Mouse (Mus musculus) midbrain, embryonic 12.5 days (tissue): ENCODE data around the gene Acot7. TPM values are rescaled to one million over a fixed set of nuclear protein-coding genes. Genes with fewer than 3 reads are reported as not detected.

Experiments used
- ATAC-seq: fragments of 200-750 bp; cut with Nextera tagmentation; 2 replicates; pipeline ENCODE4 v1.8.0; 2017; ENCODE audit warnings: low read depth, moderate TSS enrichment, moderate library complexity; ENCODE audit not compliant: low FRiP score
- H3K27ac ChIP-seq: fragments of 300-500 bp; sonication (generic); replicated peaks from 2 replicates; pipeline ENCODE4 v1.5.1; 2016; ENCODE audit warnings: mild to moderate bottlenecking
- H3K27me3 ChIP-seq: fragments of 300-500 bp; sonication (generic); 2 replicates; pipeline ENCODE4 v1.6.1; 2016; ENCODE audit warnings: mild to moderate bottlenecking
- H3K36me3 ChIP-seq: fragments of 300-500 bp; sonication (generic); 2 replicates; pipeline ENCODE4 v1.6.1; 2016
- H3K4me1 ChIP-seq: fragments of 300-500 bp; sonication (generic); 2 replicates; pipeline ENCODE4 v1.6.1; 2016
- H3K4me2 ChIP-seq: fragments of 300-500 bp; sonication (generic); replicated peaks from 2 replicates; pipeline ENCODE4 v1.6.1; 2016; ENCODE audit warnings: mild to moderate bottlenecking, moderate library complexity
- H3K4me3 ChIP-seq: fragments of 300-500 bp; sonication (generic); 2 replicates; pipeline ENCODE4 v1.5.1; 2016; ENCODE audit warnings: mild to moderate bottlenecking
- H3K9ac ChIP-seq: fragments of 300-500 bp; sonication (generic); replicated peaks from 2 replicates; pipeline ENCODE4 v1.6.1; 2016; ENCODE audit warnings: mild to moderate bottlenecking, moderate library complexity
- H3K9me3 ChIP-seq: fragments of 300-500 bp; sonication (generic); 2 replicates; pipeline ENCODE4 v1.6.1; 2016; ENCODE audit warnings: mild to moderate bottlenecking
- WGBS: fragments of 180-500 bp; shearing (Covaris S2); methylation state at CpG from one replicate; pipeline ENCODE4 v1.1.7; 2016; 5-methylcytosine and 5-hydroxymethylcytosine counted together
- polyA plus RNA-seq: library from polyadenylated mRNA; unstranded; fragments of >200 nt; fragmentation: Nextera tagmentation; extraction: Ambion mirVana; gene quantifications from 2 replicates; pipeline ENCODE4 v1.2.1, GENCODE M21; 2016

Gene Acot7
- polyA plus RNA-seq, 1 experiment from 2014 or later: 104 TPM

DNA sequence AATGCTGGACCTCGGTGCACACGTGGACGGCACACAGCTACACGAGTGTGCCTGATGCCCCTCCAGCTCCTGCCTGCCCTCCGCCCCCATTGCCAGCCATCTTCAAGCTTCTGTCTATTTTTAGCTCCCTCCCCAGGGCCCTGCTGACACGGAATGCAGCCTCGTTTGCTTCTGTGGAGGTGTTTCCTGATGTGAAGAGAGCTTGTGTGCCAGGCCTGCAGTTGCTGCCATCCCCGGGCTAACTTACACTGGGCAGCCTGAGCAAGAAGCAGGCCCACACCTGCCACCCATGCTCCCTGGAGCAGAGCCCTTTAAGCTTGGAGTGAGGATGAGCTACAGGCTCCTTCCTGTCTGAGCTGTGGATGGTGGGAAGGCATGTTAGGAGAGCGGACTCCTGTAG, 84.3 kb downstream of the Acot7 start:
- ATAC-seq: no peak
- no peaks in the 10 kb centered on the region for H3K9me3 ChIP-seq
- no peak overlapping the region for H3K4me3 ChIP-seq
- H3K27me3 ChIP-seq: no peaks in the 10 kb centered on the region
- 82% methylated on average over 9 of the region's 9 CpGs for WGBS
- no peak overlapping the region for H3K9ac ChIP-seq
- no peak overlapping the region for H3K27ac ChIP-seq
- H3K4me1 ChIP-seq: peaks cover 18% of the 10 kb centered on the region; the same call in 1 of the 2 replicates
- H3K4me2 ChIP-seq: no peak overlapping the region
- H3K36me3 ChIP-seq: no peaks in the 10 kb centered on the region

DNA sequence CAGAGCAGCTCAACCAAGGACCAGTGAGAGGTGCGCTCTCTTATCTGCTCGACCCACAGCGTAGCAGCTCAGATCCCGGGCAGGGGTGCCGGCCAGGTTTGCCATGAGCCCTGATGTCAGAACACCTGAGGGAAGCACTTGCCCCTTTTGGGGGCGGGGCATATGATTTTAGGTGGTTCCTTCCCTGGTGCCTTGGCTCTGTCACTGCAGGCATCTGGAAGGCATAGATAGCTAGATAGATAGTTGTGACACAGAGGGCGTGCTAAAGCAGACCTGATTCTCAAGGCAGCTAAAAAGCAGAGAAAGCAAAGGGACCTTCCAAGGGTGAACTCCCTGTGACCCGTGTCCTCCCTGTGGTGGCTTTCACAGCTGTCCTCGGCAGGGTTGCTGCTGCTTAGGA, 85.2 kb downstream of the Acot7 start:
- WGBS: 69% methylated on average over 9 of the region's 9 CpGs
- Histone ChIP-seq H3K9ac (no peak overlapping the region), H3K9me3 (no peaks in the 10 kb centered on the region), H3K36me3 (no peaks in the 10 kb centered on the region), H3K27ac (no peak overlapping the region), H3K27me3 (peaks cover 2% of the 10 kb centered on the region; the same call in 1 of the 2 replicates), H3K4me1 (peaks cover 18% of the 10 kb centered on the region; the same call in 1 of the 2 replicates), H3K4me2 (no peak overlapping the region), H3K4me3 (no peak overlapping the region)
- ATAC-seq: no peak

DNA sequence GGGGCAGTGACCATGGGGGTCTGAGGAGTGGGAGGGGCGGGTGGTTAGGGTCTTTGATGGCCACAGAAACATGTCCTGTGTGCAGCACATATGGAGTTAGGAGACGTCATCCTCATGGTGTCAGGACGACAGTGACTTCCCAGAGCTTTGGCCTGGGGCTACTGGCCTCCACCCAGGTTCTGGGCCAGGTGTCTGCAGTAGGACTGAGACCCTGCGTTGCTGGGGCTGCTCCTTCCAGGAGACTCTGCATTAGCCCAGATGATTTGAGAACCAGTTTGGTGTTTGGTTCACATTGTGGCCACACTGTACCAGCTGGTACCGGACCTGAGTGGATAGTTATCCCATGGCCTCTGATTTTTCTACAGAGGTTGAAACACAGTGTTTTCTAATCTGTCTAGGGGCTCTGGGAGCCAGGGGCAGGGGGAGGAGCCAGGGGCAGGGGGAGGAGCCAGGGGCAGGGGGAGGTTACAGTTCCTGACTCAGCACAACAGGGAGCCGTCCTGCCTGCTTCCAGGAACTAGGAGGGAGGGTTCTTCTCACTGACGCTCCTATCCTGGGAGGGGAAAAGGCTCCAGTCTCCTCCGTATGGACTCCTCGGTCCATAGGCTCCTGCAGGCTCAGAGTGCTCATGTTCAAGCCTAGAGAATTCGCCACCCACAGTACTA, 85.7 kb downstream of the Acot7 start:
- Histone ChIP-seq H3K9me3 (no peaks in the 10 kb centered on the region), H3K36me3 (no peaks in the 10 kb centered on the region), H3K4me2 (no peak overlapping the region), H3K4me3 (no peak overlapping the region), H3K27me3 (peaks cover 5% of the 10 kb centered on the region; the same call in 1 of the 2 replicates), H3K9ac (no peak overlapping the region), H3K27ac (no peak overlapping the region), H3K4me1 (peaks cover 18% of the 10 kb centered on the region; the same call in 1 of the 2 replicates)
- WGBS: 34% methylated on average over 10 of the region's 10 CpGs
- peak; percentile 35; the same call in 1 of the 2 replicates for ATAC-seq

DNA sequence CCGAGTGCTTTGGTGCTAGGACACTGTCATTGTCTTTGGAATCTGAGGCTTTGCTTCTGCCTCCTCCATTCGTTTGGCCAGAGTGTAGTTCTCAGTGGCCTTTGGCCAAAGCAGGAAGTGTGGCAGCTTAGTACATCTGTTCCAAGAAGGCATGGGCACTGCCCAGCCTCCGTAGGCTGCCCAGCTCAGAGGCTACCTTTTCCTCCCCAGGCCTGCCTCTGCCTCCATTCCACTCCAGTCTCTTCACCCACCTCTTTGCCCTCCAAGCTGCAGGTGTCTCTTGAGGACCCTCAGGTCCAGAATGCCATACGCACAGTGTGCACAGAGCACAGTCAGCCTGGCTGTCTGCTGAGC, 86.2 kb downstream of the Acot7 start:
- Histone ChIP-seq H3K9me3 (no peaks in the 10 kb centered on the region), H3K27ac (no peak overlapping the region), H3K4me1 (peaks cover 18% of the 10 kb centered on the region; the same call in 1 of the 2 replicates), H3K9ac (no peak overlapping the region), H3K4me2 (no peak overlapping the region), H3K4me3 (no peak overlapping the region), H3K36me3 (no peaks in the 10 kb centered on the region), H3K27me3 (peaks cover 5% of the 10 kb centered on the region; the same call in 1 of the 2 replicates)
- WGBS: 49% methylated on average over 4 of the region's 4 CpGs
- no peak for ATAC-seq

DNA sequence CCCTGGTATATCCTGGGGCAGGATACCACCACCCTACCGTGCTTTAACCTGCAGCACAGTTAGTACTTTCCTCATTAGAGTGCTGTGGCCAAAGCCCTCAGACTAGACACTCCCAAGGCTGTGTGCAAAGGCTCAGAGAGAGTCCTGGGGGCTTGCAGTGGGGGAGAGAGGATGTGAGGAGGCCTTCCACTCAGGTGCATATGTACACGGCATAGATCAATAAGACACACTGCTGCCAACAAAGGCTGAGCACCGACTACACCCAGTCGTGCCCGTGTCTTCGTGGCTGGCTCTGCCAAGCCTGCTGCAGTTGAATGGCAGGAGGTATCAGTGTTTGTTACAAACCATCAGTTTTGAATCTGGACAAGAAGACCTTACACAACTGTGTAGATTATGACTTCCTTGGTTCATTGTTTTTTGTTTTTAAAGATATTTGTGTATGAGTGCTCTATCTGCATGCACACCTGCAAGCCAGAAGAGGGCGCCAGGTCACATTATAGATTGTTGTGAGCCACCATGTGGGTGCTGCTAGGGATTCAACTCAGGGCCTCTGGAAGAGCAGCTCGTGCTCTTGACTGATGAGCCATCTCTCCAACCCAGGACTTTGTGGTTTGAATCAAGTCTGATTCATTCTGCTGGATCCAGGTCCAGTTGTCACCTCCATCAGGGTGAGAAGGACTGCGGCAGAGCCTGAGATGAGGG, 87.1 kb downstream of the Acot7 start:
- Histone ChIP-seq H3K36me3 (no peaks in the 10 kb centered on the region), H3K9ac (no peak overlapping the region), H3K4me2 (no peak overlapping the region), H3K4me3 (no peak overlapping the region), H3K4me1 (peaks cover 18% of the 10 kb centered on the region; the same call in 1 of the 2 replicates), H3K27ac (no peak overlapping the region), H3K27me3 (peaks cover 5% of the 10 kb centered on the region; the same call in 1 of the 2 replicates), H3K9me3 (no peaks in the 10 kb centered on the region)
- ATAC-seq: no peak
- 91% methylated on average over 9 of the region's 9 CpGs for WGBS

DNA sequence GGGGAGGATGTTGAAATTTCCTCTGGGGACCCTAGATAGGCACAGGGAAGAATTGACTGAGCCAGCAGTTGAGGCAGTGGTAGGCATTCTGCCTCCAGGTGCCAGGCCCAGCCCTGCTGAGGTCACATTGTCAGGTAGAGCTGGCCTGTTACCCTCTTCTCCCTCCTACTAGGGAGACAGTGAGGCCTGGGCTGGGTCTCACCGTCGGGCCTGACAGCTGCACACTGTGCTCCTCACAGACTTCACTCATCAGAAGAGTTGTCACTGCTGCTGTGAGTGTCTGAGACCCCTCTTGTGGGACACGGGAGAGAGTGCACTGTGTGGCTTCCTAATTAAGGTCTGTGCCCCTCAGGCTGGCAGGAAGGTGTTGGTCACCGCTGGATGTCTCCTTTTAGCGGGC, 87.9 kb downstream of the Acot7 start:
- no peak for ATAC-seq
- H3K4me3 ChIP-seq: no peak overlapping the region
- H3K4me2 ChIP-seq: no peak overlapping the region
- peaks cover 5% of the 10 kb centered on the region; the same call in 1 of the 2 replicates for H3K27me3 ChIP-seq
- no peak overlapping the region for H3K9ac ChIP-seq
- no peaks in the 10 kb centered on the region for H3K9me3 ChIP-seq
- H3K36me3 ChIP-seq: no peaks in the 10 kb centered on the region
- H3K27ac ChIP-seq: no peak overlapping the region
- peaks cover 18% of the 10 kb centered on the region; the same call in 1 of the 2 replicates for H3K4me1 ChIP-seq
- 75% methylated on average over 5 of the region's 5 CpGs for WGBS

DNA sequence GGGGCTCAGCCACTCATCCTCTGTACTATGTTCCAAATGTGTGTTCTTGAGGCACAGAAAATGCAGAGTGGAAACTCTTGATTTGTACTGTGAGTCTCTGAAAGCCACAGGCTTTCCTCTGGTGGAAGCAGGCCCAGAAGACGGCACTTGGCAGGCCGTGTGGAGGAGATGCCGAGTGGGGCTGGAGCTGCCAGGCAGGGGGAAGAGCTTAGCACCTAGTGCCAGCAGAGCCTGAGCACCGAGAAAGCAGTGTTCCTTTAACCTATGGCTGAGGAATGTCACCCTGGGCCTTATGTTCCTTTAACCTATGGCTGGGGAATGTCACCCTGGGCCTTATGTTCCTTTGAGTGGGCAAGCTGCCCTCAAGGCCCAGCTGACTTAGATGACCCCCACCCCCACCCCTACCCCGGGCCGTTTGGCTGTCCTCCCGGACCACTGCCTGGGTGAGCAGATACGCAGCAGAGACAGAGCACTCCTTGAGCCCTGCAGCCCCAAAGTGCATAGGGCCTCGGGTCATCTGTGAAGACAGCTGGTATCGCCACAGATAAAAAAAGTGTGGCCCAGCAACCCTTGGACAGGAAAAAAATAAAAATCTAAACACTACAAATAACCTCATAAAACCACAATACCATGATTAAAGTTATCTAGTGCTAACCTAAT, 88.4 kb downstream of the Acot7 start:
- ATAC-seq: no peak

DNA sequence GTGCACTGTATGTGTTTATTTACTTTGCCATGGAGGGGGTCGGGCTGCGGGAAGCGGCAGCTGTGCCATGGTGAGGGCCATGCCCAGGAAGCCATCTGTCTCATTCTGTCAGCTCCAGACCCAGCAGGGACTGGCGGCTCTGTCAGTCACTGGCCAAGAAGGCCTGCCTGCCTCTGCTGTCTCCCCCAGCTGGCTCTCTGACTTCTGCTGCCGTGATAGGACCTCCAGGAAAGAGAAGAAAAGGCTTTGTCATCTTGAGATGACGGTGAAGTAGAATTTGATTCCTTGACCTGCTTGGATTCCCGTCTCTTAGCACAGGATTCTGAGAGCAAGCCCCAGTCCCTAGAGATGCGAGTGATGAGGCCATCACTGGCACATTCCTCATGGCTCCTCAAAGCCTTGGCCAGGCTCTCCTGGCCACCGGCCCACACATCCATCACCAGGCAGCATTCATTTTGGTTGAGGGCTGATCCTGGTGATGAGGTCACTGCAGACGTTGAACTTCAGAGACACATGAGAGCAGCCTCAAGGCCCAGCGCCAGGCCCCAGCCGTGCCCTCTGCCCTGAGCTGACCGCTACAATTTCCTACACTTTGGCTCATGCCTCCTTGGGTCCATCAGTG, 89.9 kb downstream of the Acot7 start:
- no peak for ATAC-seq
- no peak overlapping the region for H3K9ac ChIP-seq
- H3K36me3 ChIP-seq: no peaks in the 10 kb centered on the region
- H3K4me2 ChIP-seq: no peak overlapping the region
- H3K4me3 ChIP-seq: no peak overlapping the region
- WGBS: 80% methylated on average over 13 of the region's 13 CpGs
- H3K27ac ChIP-seq: no peak overlapping the region
- no peaks in the 10 kb centered on the region for H3K9me3 ChIP-seq
- peaks cover 19% of the 10 kb centered on the region for H3K4me1 ChIP-seq
- peaks cover 26% of the 10 kb centered on the region for H3K27me3 ChIP-seq

More for the DNA sequence above, 88.4 kb downstream of the Acot7 start:
- Histone ChIP-seq H3K4me1 (peaks cover 18% of the 10 kb centered on the region; the same call in 1 of the 2 replicates), H3K4me3 (no peak overlapping the region), H3K36me3 (no peaks in the 10 kb centered on the region), H3K9ac (no peak overlapping the region), H3K4me2 (no peak overlapping the region), H3K27me3 (peaks cover 11% of the 10 kb centered on the region), H3K27ac (no peak overlapping the region), H3K9me3 (no peaks in the 10 kb centered on the region)
- WGBS: 73% methylated on average over 10 of the region's 10 CpGs

DNA sequence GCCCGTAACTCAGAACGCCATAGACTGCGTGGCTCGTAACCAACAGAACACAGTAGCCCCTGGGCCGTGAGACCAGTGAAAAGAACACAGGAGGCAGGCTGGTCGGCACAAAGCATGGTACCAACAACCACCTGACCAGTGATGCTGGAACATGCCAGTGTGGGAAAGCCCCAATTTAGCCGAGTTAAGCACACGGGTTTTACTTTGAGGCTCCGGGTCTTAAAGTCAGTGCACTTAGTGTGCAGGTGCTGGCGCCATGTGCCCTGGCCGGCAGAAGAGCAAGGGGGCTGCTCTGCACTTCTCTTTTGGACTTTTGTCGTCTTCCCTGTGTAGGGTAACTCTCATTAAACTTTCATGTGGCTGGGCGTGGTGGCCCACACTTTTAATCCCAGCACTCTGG, 92.0 kb downstream of the Acot7 start:
- 84% methylated on average over 13 of the region's 13 CpGs for WGBS
- H3K4me1 ChIP-seq: peaks cover 27% of the 10 kb centered on the region

DNA sequence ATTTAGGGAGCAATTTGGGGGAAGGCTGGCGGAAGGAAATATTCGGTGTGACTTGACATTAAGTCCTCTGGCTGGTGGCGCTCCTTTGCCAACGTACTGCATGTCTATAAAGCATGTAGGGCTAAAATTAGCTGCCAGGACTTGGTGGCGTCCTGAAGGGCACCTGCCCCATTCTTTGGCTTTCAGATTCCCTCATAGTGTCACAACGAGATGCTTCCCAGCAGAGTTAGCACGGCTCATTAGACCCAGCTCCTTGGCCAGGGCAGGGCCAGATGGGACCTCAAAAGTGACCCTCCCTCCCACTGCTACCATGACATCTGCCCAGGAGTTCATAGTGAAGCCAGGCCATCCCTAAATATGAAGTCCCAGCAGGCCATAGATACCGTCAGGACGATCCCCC, 92.7 kb downstream of the Acot7 start:
- no peaks in the 10 kb centered on the region for H3K36me3 ChIP-seq
- no peak overlapping the region for H3K4me2 ChIP-seq
- no peak for ATAC-seq
- H3K9me3 ChIP-seq: no peaks in the 10 kb centered on the region
- H3K27me3 ChIP-seq: peaks cover 53% of the 10 kb centered on the region
- no peak overlapping the region for H3K9ac ChIP-seq
- no peak overlapping the region for H3K4me3 ChIP-seq
- no peak overlapping the region for H3K27ac ChIP-seq
- peaks cover 31% of the 10 kb centered on the region for H3K4me1 ChIP-seq
- WGBS: 77% methylated on average over 9 of the region's 9 CpGs

More for the DNA sequence above, 92.0 kb downstream of the Acot7 start:
- no peak overlapping the region for H3K4me2 ChIP-seq
- no peaks in the 10 kb centered on the region for H3K9me3 ChIP-seq
- no peak overlapping the region for H3K4me3 ChIP-seq
- no peak for ATAC-seq
- peaks cover 46% of the 10 kb centered on the region for H3K27me3 ChIP-seq
- no peak overlapping the region for H3K9ac ChIP-seq
- H3K36me3 ChIP-seq: no peaks in the 10 kb centered on the region
- H3K27ac ChIP-seq: no peak overlapping the region

DNA sequence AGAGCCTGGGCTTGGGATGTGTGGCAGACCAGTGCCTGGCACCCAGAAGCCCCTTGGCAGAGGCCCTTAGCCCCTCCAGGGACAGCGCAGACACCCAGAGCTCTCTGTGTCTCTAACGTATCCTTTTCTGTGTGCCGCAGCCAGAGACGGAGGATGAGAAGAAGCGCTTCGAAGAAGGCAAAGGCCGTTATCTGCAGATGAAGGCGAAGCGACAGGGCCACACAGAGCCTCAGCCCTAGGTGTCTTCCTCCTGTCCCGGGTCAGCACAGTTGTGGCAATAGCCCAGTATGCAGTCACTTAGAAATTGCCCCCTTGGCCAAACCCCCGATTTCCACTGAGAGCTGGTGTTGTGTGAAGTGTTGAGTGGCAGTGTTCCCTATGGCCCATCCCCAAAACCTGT, 93.4 kb downstream of the Acot7 start:
- peaks cover 60% of the 10 kb centered on the region for H3K27me3 ChIP-seq
- WGBS: 91% methylated on average over 11 of the region's 11 CpGs
- H3K4me2 ChIP-seq: no peak overlapping the region

DNA sequence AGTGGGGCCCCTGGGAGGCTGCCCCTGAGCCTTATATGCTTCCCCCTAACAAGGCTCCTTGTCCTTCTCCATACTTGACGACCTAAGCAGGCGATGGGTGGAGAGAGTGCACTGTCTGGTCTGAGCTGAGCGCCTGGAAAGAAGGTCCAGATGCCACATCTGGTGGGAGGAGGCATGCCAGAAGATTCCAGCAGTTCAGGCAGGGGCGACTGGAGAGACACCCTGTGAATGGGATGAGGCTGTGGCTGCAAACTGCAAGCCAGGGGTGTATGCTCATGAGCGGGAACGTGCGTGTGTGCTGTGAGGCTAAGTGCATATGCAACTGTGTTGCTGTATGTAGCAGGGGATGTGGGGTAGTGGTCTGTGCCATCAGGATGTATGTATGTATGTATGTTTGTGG, 94.1 kb downstream of the Acot7 start:
- WGBS: 74% methylated on average over 7 of the region's 7 CpGs
- Histone ChIP-seq H3K27me3 (peaks cover 67% of the 10 kb centered on the region), H3K4me2 (no peak overlapping the region), H3K36me3 (no peaks in the 10 kb centered on the region), H3K9me3 (no peaks in the 10 kb centered on the region), H3K9ac (no peak overlapping the region), H3K27ac (no peak overlapping the region), H3K4me1 (peaks cover 26% of the 10 kb centered on the region), H3K4me3 (no peak overlapping the region)
- no peak for ATAC-seq

More for the DNA sequence above, 93.4 kb downstream of the Acot7 start:
- Histone ChIP-seq H3K36me3 (no peaks in the 10 kb centered on the region), H3K4me3 (no peak overlapping the region), H3K9me3 (no peaks in the 10 kb centered on the region), H3K9ac (no peak overlapping the region), H3K4me1 (peaks cover 26% of the 10 kb centered on the region), H3K27ac (no peak overlapping the region)
- ATAC-seq: no peak
